Mouse (Mus musculus) forebrain, embryonic 13.5 days (tissue): ENCODE measurements around the gene Car15. TPM values are rescaled to one million over a fixed set of nuclear protein-coding genes. Genes with fewer than 3 reads are reported as not detected.
A peak's percentile ranks its signal among the peaks of the same experiment; 100 is the strongest.

Source experiments
- ATAC-seq: fragments of 200-750 bp; cut with Nextera tagmentation; 2 replicates; pipeline ENCODE4 v1.8.0; 2017
- H3K27ac ChIP-seq: fragments of 300-500 bp; sonication (generic); 2 replicates; pipeline ENCODE4 v1.5.1; 2015; ENCODE audit warnings: inconsistent platforms, mild to moderate bottlenecking, moderate library complexity
- H3K27me3 ChIP-seq: fragments of 300-500 bp; sonication (generic); 2 replicates; pipeline ENCODE4 v1.6.1; 2015; ENCODE audit warnings: mild to moderate bottlenecking, inconsistent platforms
- H3K36me3 ChIP-seq: fragments of 300-500 bp; sonication (generic); 2 replicates; pipeline ENCODE4 v1.6.1; 2015; ENCODE audit warnings: mild to moderate bottlenecking, inconsistent platforms; ENCODE audit not compliant: poor library complexity, severe bottlenecking
- H3K4me1 ChIP-seq: fragments of 300-500 bp; sonication (generic); 2 replicates; pipeline ENCODE4 v1.6.1; 2015; ENCODE audit warnings: inconsistent platforms
- H3K4me2 ChIP-seq: fragments of 300-500 bp; sonication (generic); 2 replicates; pipeline ENCODE4 v1.6.1; 2015; ENCODE audit warnings: inconsistent platforms, mild to moderate bottlenecking, moderate library complexity
- H3K4me3 ChIP-seq: fragments of 300-500 bp; sonication (generic); 2 replicates; pipeline ENCODE4 v1.5.1; 2015; ENCODE audit warnings: mild to moderate bottlenecking, inconsistent platforms
- H3K9ac ChIP-seq: fragments of 300-500 bp; sonication (generic); 2 replicates; pipeline ENCODE4 v1.6.1; 2015; ENCODE audit warnings: mild to moderate bottlenecking, inconsistent platforms
- H3K9me3 ChIP-seq: fragments of 300-500 bp; sonication (generic); replicated peaks from 2 replicates; pipeline ENCODE4 v1.6.1; 2016; ENCODE audit warnings: inconsistent platforms
- WGBS: fragments of 180-500 bp; shearing (Covaris S2); methylation state at CpG from one replicate; pipeline ENCODE4 v1.1.7; 2015; 5-methylcytosine and 5-hydroxymethylcytosine counted together
- polyA plus RNA-seq: library from polyadenylated mRNA; unstranded; fragments of >200 nt; fragmentation: Nextera tagmentation; extraction: Ambion mirVana; gene quantifications from 2 replicates; pipeline ENCODE4 v1.2.1, GENCODE M21; 2015

The Car15 gene
- polyA plus RNA-seq, 1 experiment from 2014 or later: 4.5 TPM

DNA sequence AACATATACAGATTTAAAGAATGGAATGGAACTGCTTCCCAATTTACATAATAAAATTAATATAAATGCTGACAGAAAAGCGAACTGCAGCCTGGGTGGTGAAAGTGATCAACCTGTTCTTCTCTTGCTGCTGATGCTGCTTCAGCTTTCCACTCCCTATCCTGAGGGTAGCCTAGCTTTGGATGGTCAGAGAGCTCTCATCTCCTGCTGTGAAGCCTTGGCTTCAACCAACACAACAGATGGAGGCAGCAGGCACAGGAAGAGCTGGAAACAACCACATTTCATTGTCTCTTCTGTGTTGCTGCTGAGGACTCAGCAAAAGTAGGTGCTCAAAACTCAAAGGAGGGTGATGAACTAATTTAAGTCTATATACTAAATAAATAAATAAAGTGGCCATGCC lies 13.7 kb upstream of the Car15 start:
- Histone ChIP-seq H3K4me1 (no peaks in the 10 kb centered on the region), H3K9ac (no peak overlapping the region), H3K27ac (no peak overlapping the region), H3K4me3 (no peak overlapping the region), H3K36me3 (peaks cover 89% of the 10 kb centered on the region), H3K9me3 (no peaks in the 10 kb centered on the region), H3K27me3 (no peaks in the 10 kb centered on the region), H3K4me2 (no peak overlapping the region)
- ATAC-seq: no peak
- WGBS: 95% methylated on average over 1 of the region's 1 CpGs

DNA sequence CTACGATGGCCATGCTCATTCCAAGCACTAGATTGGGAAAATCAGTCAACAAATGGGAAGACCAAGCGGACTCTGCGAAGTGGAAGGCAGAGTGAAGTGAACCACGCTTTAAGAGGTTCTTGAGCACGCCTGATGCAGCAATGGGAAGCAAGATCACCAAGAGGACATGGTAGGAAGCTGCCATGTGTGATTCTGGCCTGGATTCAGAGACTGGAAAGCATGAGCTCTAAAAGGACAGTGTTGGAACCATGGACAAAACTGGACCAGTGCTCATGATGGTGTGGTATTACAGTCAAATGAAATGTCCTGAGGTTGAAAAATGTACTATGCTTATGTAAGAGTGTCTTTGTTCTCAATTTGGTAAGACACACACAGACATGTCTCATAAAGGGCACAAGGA lies 13.2 kb upstream of the Car15 start:
- H3K4me1 ChIP-seq: no peaks in the 10 kb centered on the region
- ATAC-seq: no peak
- peaks cover 89% of the 10 kb centered on the region for H3K36me3 ChIP-seq
- H3K4me3 ChIP-seq: no peak overlapping the region
- H3K27me3 ChIP-seq: no peaks in the 10 kb centered on the region
- H3K4me2 ChIP-seq: no peak overlapping the region
- H3K9me3 ChIP-seq: no peaks in the 10 kb centered on the region
- H3K27ac ChIP-seq: no peak overlapping the region
- 97% methylated on average over 5 of the region's 5 CpGs for WGBS
- no peak overlapping the region for H3K9ac ChIP-seq

DNA sequence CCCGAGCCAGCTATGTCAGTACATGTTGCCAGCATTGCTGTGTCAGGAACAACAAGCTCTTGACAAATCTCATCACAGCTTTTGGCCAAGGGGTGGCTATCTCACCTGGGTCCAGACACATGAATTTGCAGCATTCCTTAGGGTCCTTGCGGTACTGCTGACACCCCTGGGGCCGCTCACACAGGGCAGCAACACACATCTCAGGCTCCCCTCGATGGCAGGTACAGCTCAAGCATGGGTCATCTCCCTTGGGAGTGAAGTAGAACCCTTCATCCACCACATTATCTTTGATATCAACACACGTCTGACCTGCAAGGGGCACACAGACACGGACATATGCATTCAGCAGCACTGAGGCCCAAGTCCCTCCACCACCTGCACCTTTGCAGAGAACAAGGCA lies 11.3 kb upstream of the Car15 start:
- Histone ChIP-seq H3K9ac (no peak overlapping the region), H3K4me2 (no peak overlapping the region), H3K9me3 (no peaks in the 10 kb centered on the region), H3K4me1 (no peaks in the 10 kb centered on the region), H3K27me3 (no peaks in the 10 kb centered on the region), H3K4me3 (no peak overlapping the region), H3K27ac (no peak overlapping the region), H3K36me3 (peaks cover 92% of the 10 kb centered on the region)
- ATAC-seq: no peak
- 91% methylated on average over 6 of the region's 6 CpGs for WGBS

- no peaks in the 10 kb centered on the region for H3K4me1 ChIP-seq
- 0 out of 2 replicates have a peak, but pooled peaks have one; percentile 55 for ATAC-seq
- H3K27me3 ChIP-seq: no peaks in the 10 kb centered on the region
- H3K4me2 ChIP-seq: no peak overlapping the region
- 0 out of 2 replicates have a peak overlapping the region, but pooled peaks have one; percentile 12 for H3K9ac ChIP-seq
- WGBS: 20% methylated on average over 1 of the region's 1 CpGs
- H3K9me3 ChIP-seq: no peaks in the 10 kb centered on the region
- peaks cover 92% of the 10 kb centered on the region for H3K36me3 ChIP-seq
- H3K4me3 ChIP-seq: no peak overlapping the region
- H3K27ac ChIP-seq: peak overlapping the region; percentile 45
These were observed 10.8 kb upstream of the Car15 start for GRCm38 (mm10) chr16:17848928-17849327.

- Histone ChIP-seq H3K27me3 (no peaks in the 10 kb centered on the region), H3K4me3 (no peak overlapping the region), H3K9me3 (no peaks in the 10 kb centered on the region), H3K4me1 (no peaks in the 10 kb centered on the region), H3K27ac (peak overlapping the region; percentile 45), H3K36me3 (peaks cover 93% of the 10 kb centered on the region), H3K4me2 (no peak overlapping the region), H3K9ac (0 out of 2 replicates have a peak overlapping the region, but pooled peaks have one; percentile 12)
- no peak for ATAC-seq
- 98% methylated on average over 6 of the region's 6 CpGs for WGBS
These were observed 10.3 kb upstream of the Car15 start for GRCm38 (mm10) chr16:17848431-17848830.

- peaks cover 90% of the 10 kb centered on the region for H3K36me3 ChIP-seq
- no peaks in the 10 kb centered on the region for H3K4me1 ChIP-seq
- 90% methylated on average over 10 of the region's 10 CpGs for WGBS
- no peaks in the 10 kb centered on the region for H3K9me3 ChIP-seq
- H3K9ac ChIP-seq: no peak overlapping the region
- ATAC-seq: no peak
- H3K27me3 ChIP-seq: no peaks in the 10 kb centered on the region
- no peak overlapping the region for H3K4me2 ChIP-seq
- no peak overlapping the region for H3K4me3 ChIP-seq
- H3K27ac ChIP-seq: no peak overlapping the region
These were observed 5.7 kb upstream of the Car15 start for GRCm38 (mm10) chr16:17843701-17844365.

- WGBS: 94% methylated on average over 7 of the region's 7 CpGs
- H3K4me1 ChIP-seq: no peaks in the 10 kb centered on the region
- no peaks in the 10 kb centered on the region for H3K9me3 ChIP-seq
- H3K27ac ChIP-seq: no peak overlapping the region
- H3K27me3 ChIP-seq: peaks cover 3% of the 10 kb centered on the region
- H3K9ac ChIP-seq: no peak overlapping the region
- ATAC-seq: no peak
- peaks cover 83% of the 10 kb centered on the region for H3K36me3 ChIP-seq
- no peak overlapping the region for H3K4me3 ChIP-seq
- H3K4me2 ChIP-seq: no peak overlapping the region
These were observed 4.3 kb upstream of the Car15 start for GRCm38 (mm10) chr16:17842437-17842836.

GRCm38 (mm10) chr16:17839976-17840375 lies 1.8 kb upstream of the Car15 start:
- WGBS: 89% methylated on average over 4 of the region's 4 CpGs
- H3K36me3 ChIP-seq: peaks cover 58% of the 10 kb centered on the region
- H3K4me3 ChIP-seq: no peak overlapping the region

DNA sequence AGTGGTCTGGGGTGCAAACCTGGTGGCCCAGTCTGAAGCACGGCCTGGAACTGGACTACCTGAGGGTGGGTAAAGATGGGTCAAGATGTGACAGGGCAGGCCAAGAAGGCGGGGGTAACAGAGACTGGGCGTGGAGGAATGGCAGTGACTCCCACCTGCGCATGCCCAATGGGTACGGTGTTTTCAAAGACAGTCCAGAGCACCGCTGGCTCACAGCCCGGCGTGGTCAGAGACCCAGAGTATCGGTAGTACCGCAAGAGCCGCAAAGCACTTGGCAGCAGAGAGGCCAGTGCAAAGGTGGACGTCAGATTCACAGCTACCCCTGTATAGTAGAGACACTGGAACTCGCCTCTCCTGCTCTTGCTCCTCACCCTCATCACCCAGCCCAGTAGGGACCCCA lies 2.7 kb downstream of the Car15 start:
- no peak for ATAC-seq
- H3K9ac ChIP-seq: no peak overlapping the region
- no peak overlapping the region for H3K4me3 ChIP-seq
- peaks cover 13% of the 10 kb centered on the region for H3K36me3 ChIP-seq
- no peaks in the 10 kb centered on the region for H3K9me3 ChIP-seq
- peaks cover 72% of the 10 kb centered on the region for H3K27me3 ChIP-seq
- 49% methylated on average over 13 of the region's 13 CpGs for WGBS
- no peak overlapping the region for H3K27ac ChIP-seq
- H3K4me1 ChIP-seq: peaks cover 14% of the 10 kb centered on the region
- no peak overlapping the region for H3K4me2 ChIP-seq

More at GRCm38 (mm10) chr16:17839976-17840375, 1.8 kb upstream of the Car15 start:
- peaks cover 27% of the 10 kb centered on the region for H3K27me3 ChIP-seq
- H3K4me2 ChIP-seq: no peak overlapping the region
- no peaks in the 10 kb centered on the region for H3K9me3 ChIP-seq
- H3K4me1 ChIP-seq: no peaks in the 10 kb centered on the region
- no peak overlapping the region for H3K9ac ChIP-seq
- ATAC-seq: no peak
- no peak overlapping the region for H3K27ac ChIP-seq

DNA sequence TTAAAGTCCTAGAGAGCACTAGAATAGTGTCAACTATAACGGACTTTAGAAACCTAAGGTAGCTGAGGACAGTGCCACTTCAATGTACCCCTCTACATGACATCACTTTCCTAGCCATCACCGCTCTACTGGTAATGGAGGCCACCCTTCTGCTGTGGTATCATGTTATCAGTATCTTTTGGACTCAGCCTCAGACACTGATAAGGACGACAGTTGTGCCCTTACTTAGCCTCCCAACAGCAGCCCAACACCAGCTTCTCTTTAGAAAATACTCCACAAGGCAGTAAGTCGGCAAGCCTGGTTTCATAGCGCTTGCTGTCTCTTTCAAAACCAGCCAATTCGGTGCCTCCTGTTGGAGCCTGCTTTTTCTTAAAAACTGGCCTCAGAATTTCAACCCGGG lies 3.6 kb downstream of the Car15 start:
- Histone ChIP-seq H3K4me2 (peak overlapping the region; percentile 84), H3K9me3 (no peaks in the 10 kb centered on the region), H3K27ac (no peak overlapping the region), H3K27me3 (peaks cover 82% of the 10 kb centered on the region), H3K4me1 (peaks cover 14% of the 10 kb centered on the region), H3K9ac (no peak overlapping the region; the same call in 1 of the 2 replicates), H3K36me3 (peaks cover 7% of the 10 kb centered on the region; the same call in 1 of the 2 replicates), H3K4me3 (peak overlapping the region; percentile 55)
- 50% methylated on average over 7 of the region's 7 CpGs for WGBS
- ATAC-seq: no peak

DNA sequence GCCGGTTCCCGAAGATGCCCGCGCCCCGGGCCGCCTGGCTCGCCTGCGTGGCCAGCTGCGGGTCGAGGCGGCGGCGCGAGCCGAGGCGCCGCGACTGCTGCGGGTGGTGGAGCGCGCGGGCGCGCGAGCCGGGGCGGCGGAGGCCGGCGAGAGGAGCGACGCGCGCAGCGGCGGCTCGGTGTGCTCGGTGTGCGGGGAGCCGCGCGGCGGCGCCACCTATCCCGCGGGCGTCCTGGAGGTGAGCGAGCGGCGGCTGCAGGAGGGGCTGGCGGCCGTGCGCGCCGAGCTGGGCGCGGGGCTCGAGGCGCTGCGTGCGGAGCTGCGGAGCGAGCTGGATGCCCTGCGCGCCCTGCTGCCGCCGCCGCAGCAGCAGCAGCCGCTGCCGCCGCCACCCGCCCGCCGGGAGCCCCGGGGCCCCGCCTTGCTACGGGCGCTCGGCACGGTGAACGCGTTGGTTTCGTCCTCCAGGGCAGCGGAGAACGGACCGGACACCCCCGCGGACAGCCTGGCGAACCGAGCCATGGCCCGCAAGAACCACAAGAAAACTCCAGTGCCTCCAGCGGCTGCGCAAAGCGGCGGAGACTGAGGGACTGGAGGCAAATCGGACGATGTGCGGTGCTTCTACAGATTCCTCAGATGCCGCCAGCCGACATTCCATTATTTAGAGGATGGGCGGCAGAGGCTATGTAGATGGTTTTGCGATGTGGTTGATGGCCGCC lies 4.3 kb downstream of the Car15 start:
- WGBS: under 1% methylated on average over 36 of the region's 103 CpGs
- ATAC-seq: peak; percentile 77
- no peaks in the 10 kb centered on the region for H3K9me3 ChIP-seq
- H3K4me1 ChIP-seq: peaks cover 14% of the 10 kb centered on the region
- peak overlapping the region; percentile 55 for H3K4me3 ChIP-seq
- H3K27me3 ChIP-seq: peaks cover 86% of the 10 kb centered on the region
- H3K27ac ChIP-seq: peak overlapping the region; percentile 52
- H3K4me2 ChIP-seq: peak overlapping the region; percentile 84
- peaks cover 6% of the 10 kb centered on the region; the same call in 1 of the 2 replicates for H3K36me3 ChIP-seq
- peak overlapping the region; percentile 67 for H3K9ac ChIP-seq

- peak overlapping the region; percentile 84 for H3K4me2 ChIP-seq
- H3K4me3 ChIP-seq: peak overlapping the region; percentile 55
- peak overlapping the region; percentile 52 for H3K27ac ChIP-seq
- H3K9me3 ChIP-seq: no peaks in the 10 kb centered on the region
- under 1% methylated on average over 30 of the region's 37 CpGs for WGBS
- peaks cover 14% of the 10 kb centered on the region for H3K4me1 ChIP-seq
- ATAC-seq: peak; percentile 79
- peak overlapping the region; percentile 67 for H3K9ac ChIP-seq
- peaks cover under 1% of the 10 kb centered on the region; the same call in 1 of the 2 replicates for H3K36me3 ChIP-seq
- peaks cover 86% of the 10 kb centered on the region for H3K27me3 ChIP-seq
These were observed 4.9 kb downstream of the Car15 start for GRCm38 (mm10) chr16:17833321-17833680.
